Mouse (Mus musculus) MN1 (cell line): ENCODE results near the gene Ntsr1.
A peak's percentile ranks its signal among the peaks of the same experiment; 100 is the strongest.

Source experiments
- DNase-seq: peaks from one replicate; pipeline ENCODE4 v3.0.0-alpha.2; 2016; ENCODE audit warnings: low spot score

Ntsr1 gene

GRCm38 (mm10) chr2:180508455-180509115 is 8.8 kb downstream of the Ntsr1 start:
- DNase-seq, result no peak

DNA sequence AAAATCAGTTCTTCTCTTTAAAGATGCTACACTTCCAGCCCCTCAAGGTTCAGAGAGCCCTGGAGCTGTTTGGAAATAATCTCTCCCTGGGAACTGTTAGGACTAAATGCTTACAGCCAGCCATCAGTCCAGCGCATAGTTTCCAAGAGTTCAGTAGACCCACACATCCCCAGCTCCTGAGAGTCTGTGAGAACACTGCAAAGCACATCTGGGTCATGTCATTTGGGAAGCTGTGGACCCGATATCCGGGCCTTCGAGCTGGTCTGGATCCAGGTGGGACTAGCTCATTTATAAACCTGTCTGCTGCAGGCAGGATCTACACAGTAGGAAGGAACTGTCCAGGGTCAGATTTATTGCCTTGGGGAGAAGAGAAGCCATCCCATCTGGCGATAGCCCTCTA is 11.1 kb downstream of the Ntsr1 start:
- no peak for DNase-seq

DNA sequence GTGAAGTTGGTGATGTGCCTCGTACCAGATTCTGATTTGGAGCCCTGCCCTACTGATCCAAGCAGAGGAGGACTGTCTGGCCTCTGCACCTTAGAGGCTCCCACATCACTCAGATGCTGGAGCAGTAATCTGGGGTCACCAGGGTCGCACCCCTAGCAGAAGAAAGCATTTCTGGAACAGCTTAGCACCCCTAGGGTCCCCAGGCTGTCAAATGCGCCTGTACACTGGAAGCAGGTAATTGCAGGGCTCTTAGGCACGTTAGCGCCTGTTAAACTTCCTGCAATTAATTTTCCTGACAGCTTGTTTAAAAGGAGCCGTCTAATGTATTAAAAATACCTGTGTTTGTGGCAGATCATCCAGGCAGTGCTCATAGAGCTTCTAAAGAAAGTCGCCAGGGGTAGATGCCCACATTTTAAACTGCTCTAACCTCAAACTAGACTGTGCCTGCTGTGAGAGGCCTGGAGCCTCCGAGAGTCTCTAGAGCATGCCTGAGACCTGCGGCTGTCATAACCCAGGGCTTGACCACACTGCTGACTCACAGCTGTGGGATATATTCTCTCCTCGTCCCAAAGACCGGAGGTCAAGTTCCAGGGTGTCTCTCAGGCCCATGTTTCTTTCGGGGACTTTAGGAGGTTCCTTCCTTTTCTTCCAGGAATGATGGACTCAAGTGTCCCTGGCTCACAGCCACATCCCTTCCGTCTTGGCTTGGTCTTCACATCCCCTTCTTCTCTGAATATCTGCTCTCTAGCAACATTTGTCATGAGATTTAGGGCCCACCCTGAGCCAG is 12.3 kb downstream of the Ntsr1 start:
- peak; percentile 39 for DNase-seq

GRCm38 (mm10) chr2:180513019-180513418 is 13.2 kb downstream of the Ntsr1 start:
- no peak for DNase-seq

DNA sequence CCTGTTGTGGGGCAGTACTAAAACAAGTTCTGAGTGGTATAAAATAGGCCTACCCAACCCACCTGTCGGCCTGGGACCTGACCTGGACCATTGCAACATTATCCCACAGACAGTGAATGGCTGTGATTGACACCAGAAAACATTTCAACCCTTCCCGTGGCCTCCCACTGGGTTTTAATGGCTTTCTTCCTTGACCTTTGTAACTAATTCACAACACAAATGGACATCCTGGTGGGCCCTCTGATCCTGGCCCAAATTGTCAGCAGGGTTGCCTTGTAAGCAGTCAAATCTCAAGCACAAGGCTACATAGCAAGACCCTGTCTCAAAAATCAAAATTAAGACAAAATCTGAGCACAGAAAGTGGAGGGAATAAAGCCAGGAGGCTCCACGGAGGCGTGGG is 14.1 kb downstream of the Ntsr1 start:
- DNase-seq, result no peak

DNA sequence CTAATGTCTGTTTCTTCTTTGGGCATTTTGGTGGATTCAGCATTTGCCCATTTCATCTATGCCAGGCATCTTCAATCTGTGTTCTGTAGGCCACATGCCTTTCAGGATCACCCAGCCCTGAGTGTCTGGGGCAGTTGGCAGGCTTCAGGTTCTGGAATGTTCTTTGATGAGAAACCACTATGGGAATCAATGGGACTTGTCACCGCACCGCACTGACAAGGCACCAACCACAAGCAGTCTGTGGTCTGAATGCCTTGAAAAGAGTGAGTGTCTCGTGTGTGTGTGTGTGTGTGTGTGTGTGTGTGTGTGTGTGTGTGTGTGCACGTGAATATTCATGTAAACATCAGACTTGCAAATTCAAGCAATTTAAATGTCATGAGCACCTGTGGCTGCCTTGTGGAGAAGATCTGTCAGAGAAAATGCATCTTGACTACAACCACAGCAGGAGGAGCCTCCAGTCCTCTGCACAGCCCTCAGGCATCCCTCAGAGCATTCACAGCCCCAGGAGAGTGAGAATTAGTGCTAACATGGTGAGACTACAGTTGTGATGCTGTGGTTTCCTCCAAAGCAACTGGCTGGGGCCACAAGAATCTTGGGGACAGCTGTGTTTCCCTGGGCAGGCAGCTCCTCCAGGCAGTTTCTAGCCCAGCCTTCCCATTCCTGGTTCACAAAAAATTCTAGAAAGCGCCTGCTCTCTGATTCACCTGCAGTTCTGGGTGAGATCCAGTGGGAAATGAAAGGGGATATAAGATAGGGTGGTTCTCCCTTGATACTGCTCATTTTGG is 21.9 kb downstream of the Ntsr1 start:
- no peak for DNase-seq

DNA sequence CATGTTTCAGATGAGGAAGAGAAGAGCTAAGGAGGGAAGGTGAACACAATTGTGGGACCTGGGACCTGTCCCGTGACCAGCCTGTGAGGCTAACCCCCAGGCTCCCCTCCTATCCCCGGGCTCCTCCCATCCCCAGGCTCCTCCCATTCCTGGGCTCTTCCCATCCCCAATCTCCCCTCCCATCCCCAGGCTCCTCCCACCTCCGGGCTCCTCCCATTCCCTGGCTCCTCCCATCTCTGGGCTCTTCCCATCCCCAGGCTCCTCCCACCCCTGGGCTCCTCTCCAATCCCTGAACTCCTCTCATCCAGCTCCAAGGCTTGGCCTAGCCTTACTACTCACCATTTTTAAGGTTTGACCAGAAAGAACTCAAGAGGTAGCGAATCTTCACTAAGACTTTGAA is 23.0 kb downstream of the Ntsr1 start:
- no peak for DNase-seq

DNA sequence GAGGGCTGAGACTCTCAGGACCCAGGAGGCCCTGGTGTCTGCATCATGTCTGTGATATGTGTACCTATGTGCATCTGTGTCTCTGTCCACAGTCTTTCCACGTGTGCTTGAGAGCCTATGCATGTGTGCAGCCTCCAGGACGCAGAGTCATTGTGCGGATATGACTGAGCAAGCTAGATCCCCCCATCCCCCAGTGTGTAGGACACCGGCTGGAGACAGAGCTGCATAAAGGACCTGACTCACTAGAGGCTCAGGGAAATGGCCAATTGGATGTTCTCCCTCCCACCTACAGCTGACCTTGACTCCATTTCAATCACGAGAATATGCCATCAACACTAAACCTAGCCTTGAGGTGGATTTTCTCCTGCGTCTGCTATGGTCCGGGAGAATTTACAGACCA is 27.7 kb downstream of the Ntsr1 start:
- no peak for DNase-seq

GRCm38 (mm10) chr2:180527883-180528282 is 28.1 kb downstream of the Ntsr1 start:
- no peak for DNase-seq

DNA sequence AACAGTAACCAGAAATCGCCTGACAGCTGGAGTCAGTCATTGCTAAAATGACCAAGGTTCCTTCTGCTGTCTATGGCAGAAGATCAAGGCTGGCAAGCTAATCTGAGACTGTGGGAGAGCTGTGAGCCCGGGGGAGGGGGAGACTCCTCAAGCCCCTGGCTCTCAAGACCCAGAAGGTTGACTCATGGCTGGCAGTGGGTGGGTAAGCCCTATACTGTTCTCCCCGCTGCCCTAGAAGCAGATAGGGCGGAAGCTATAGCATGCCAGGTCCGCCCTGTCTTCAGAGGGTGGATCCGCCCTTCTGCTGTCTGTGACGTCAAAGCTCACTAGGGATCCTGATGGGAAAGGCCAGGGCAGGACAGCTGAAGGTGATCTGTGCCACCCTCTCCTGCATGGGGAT is 30.4 kb downstream of the Ntsr1 start:
- peak; percentile 42 for DNase-seq

DNA sequence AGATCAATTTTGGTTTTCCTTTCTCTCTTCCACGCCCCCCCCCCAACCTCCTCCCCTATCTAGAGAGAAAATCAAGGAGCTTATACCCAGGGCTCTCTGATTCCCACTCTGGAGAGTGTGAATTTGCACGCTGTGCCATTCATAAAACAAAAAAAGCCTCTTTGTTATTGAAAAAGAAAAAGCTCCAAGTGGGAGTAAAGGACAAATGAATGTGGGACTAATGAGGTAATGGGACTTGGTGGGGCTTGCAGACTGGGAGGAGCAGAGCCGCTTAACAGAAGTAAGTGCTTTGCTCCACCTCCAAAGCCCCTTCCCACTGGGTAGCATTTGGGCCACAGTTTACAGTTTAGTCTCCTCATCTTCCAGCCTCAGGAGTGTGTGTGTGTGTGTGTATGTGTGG is 30.8 kb downstream of the Ntsr1 start:
- DNase-seq, result peak; percentile 22

- DNase-seq, result peak; percentile 88
These were observed 32.1 kb downstream of the Ntsr1 start for GRCm38 (mm10) chr2:180531671-180532385.

- DNase-seq, result no peak
These were observed 32.7 kb downstream of the Ntsr1 start for GRCm38 (mm10) chr2:180532386-180532995.

GRCm38 (mm10) chr2:180533237-180533636 is 33.5 kb downstream of the Ntsr1 start:
- peak; percentile 89 for DNase-seq

GRCm38 (mm10) chr2:180543675-180544074 is 43.9 kb downstream of the Ntsr1 start:
- DNase-seq, result no peak

DNA sequence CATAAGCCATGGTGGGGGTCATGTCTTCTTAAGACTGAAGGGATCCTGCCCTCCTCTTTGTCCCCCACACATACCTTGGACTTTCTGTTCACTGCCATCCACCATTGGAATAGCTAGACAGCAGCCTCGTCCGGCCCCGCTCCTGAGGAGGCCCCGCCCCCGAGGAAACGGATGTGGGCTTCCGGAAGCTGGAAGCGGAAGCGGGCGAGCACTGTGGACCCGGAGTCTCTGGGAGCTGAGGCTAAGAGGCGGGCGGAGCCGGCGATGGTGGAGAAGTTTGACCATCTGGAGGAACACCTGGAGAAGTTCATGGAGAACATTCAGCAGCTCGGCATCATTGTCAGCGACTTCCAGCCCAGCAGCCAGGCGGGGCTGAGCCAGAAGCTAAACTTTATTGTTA is 45.3 kb downstream of the Ntsr1 start:
- DNase-seq, result no peak

DNA sequence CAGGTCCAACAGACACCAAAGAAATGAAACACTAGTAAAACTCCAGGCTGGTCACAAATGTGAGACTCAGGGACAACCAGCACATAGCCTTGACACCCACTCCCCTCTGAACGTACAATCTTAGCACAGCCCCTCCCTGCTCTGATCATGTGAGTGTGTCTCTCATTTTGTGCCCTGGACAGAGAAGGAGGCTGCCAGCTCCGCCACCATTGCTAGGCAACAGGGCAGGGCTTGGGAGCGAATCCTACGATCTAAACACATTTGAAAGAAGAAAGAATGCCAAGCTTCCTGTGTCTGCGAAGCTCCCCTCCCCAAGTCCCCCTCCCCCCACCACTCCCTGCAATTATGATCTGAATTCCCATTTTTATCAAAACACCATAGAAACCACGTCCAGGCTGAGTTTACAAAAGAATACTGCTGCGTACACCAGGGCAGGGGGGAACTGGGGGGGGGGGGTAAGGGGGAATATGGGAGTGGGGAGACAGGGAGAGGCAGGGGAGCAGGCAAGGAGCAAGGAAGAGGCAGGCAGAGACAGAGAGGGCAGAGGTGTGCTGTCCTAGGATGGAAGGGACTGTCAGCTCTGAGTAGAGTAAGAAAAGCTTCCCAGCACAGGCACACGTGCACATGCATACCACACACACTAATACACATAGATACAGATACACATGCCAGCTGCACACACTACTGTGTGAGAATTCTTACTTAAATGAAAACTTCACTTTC is 47.8 kb downstream of the Ntsr1 start:
- no peak for DNase-seq

DNA sequence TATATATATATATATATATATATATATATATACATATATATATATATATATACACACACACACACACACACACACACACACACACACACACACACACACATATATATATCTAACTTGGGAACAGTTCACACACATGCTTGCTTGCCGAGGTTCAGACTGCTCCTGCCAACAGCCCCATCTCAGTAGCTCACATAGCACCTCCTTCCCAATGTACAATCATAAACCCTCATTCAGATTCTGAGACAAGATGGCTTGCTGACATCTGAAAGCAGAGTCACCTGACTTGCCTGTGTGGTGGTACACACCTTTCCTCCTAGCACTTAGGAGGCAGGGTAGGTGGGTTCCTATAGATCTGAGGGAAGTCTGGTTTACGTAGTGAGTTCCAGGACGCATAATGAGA is 52.6 kb downstream of the Ntsr1 start:
- DNase-seq, result no peak

- peak; percentile 51 for DNase-seq
These were observed 55.4 kb downstream of the Ntsr1 start for GRCm38 (mm10) chr2:180555219-180555618.

DNA sequence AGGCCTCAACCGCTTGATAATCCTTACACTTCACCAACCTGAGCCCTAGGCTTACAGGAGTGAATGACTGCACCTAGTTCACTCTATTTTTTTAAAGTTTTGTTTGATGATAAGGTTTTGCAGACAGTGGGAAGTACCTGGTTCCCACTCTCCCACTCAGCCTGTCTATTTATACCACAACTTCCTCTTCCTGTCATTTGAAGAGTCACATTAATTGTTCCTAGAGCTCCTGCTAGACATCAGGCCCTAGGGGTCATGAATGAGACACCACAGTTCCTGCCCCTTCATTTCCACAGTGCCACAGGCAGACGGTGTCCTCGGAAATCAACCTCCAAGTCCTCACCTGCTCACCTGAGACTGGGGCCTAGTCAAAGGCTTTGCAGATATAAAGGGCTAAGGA is 56.7 kb downstream of the Ntsr1 start:
- no peak for DNase-seq

DNA sequence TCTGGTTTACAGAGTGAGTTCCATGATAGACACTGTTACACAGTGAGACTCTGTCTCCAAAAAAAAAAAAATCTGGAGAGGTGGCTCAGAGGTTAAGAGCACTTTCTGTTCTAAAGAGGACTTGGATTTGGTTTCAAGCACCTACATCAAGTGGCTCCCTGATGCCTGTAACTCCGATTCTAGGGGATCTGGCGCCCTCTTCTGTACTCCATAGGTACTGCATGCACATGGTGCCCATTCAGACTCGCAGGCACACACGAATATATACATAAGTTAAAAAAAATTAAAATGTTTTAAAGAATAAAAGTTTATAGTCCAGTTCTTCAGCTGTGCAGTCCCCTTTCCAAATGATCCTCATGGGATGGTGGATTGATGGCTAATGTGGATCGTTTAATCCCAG is 60.5 kb downstream of the Ntsr1 start:
- no peak for DNase-seq
